Mouse (Mus musculus) embryonic fibroblast, embryonic 13.5 days (primary cell): ENCODE results near the gene Baz2b.

ENCODE experiments used
- CTCF ChIP-seq: IDR thresholded peaks from 2 replicates; pipeline ENCODE4 v1.5.1; 2011; ENCODE audit warnings: mild to moderate bottlenecking, control low read depth, low read length, moderate library complexity, borderline replicate concordance; ENCODE audit not compliant: insufficient read depth
- POLR2A ChIP-seq: IDR thresholded peaks from 2 replicates; pipeline ENCODE4 v1.6.1; 2011; ENCODE audit warnings: low read depth, mild to moderate bottlenecking, control low read depth, low read length, moderate library complexity

- no peak for TF ChIP-seq POLR2A
- no peak for TF ChIP-seq CTCF
These were observed 23.5 kb upstream of the Baz2b start for GRCm38 (mm10) chr2:60233147-60233546.
